Mouse (Mus musculus) myocyte (in vitro differentiated cells): Measurements from ENCODE around the gene Il2rb. TPM values are rescaled to one million over a fixed set of nuclear protein-coding genes. Genes with fewer than 3 reads are reported as not detected.

Source experiments
- H3K27me3 ChIP-seq: one replicate; pipeline ENCODE4 v1.6.1; 2011; ENCODE audit not compliant: control insufficient read depth, insufficient read depth, insufficient read length
- H3K36me3 ChIP-seq: one replicate; pipeline ENCODE4 v1.6.1; 2011; ENCODE audit not compliant: control insufficient read depth, insufficient read depth
- H3K4me2 ChIP-seq: one replicate; pipeline ENCODE4 v1.6.1; 2011; ENCODE audit warnings: low read depth, control low read depth
- H3K4me3 ChIP-seq: one replicate; pipeline ENCODE4 v1.5.1; 2011; ENCODE audit warnings: mild to moderate bottlenecking, control low read depth, moderate library complexity
- H3K79me2 ChIP-seq: one replicate; pipeline ENCODE4 v1.6.1; 2011; ENCODE audit not compliant: control insufficient read depth, insufficient read depth
- H3ac ChIP-seq: one replicate; pipeline ENCODE4 v1.6.1; 2011; ENCODE audit not compliant: control insufficient read depth, insufficient read length
- CEBPB ChIP-seq: IDR thresholded peaks from 2 replicates; pipeline ENCODE4 v1.6.1; 2011; ENCODE audit warnings: mild to moderate bottlenecking, moderate library complexity; ENCODE audit not compliant: poor library complexity, insufficient read depth, severe bottlenecking
- E2F4 ChIP-seq: IDR thresholded peaks from one replicate; pipeline ENCODE4 v1.6.1; 2011; ENCODE audit warnings: mild to moderate bottlenecking, control low read depth, moderate library complexity; ENCODE audit not compliant: insufficient read depth
- MAX ChIP-seq: IDR thresholded peaks from one replicate; pipeline ENCODE4 v1.6.1; 2011; ENCODE audit warnings: low read depth, mild to moderate bottlenecking, control low read depth
- MYOD1 ChIP-seq, 3 experiments: IDR thresholded peaks; one replicate each; pipeline ENCODE4 v1.6.1; 2011; ENCODE audit warnings: control low read depth in 2 of 3, low read depth in 2 of 3, mild to moderate bottlenecking in 2 of 3, moderate library complexity in 1 of 3; ENCODE audit not compliant: insufficient read length in 2 of 3, control insufficient read depth in 1 of 3
- MYOG ChIP-seq, 3 experiments: IDR thresholded peaks; one replicate each; pipeline ENCODE4 v1.6.1; 2011; ENCODE audit warnings: control low read depth in 2 of 3, low read depth in 2 of 3, mild to moderate bottlenecking in 2 of 3; ENCODE audit not compliant: insufficient read length in 2 of 3, control insufficient read depth in 1 of 3, insufficient read depth in 1 of 3
- POLR2A ChIP-seq: IDR thresholded peaks from one replicate; pipeline ENCODE4 v1.6.1; 2011; ENCODE audit warnings: low read depth, mild to moderate bottlenecking, control low read depth, moderate library complexity; ENCODE audit not compliant: insufficient read length
- POLR2AphosphoS2 ChIP-seq: IDR thresholded peaks from one replicate; pipeline ENCODE4 v1.6.1; 2011; ENCODE audit warnings: low read depth, control low read depth; ENCODE audit not compliant: insufficient read length
- REST ChIP-seq: IDR thresholded peaks from one replicate; pipeline ENCODE4 v1.6.1; 2011; ENCODE audit warnings: mild to moderate bottlenecking, control low read depth, moderate library complexity; ENCODE audit not compliant: insufficient read depth, insufficient read length
- SRF ChIP-seq: IDR thresholded peaks from one replicate; pipeline ENCODE4 v1.6.1; 2011; ENCODE audit warnings: low read depth; ENCODE audit not compliant: control insufficient read depth, insufficient read length
- TCF12 ChIP-seq: IDR thresholded peaks from one replicate; pipeline ENCODE4 v1.6.1; 2011; ENCODE audit warnings: mild to moderate bottlenecking, control low read depth; ENCODE audit not compliant: poor library complexity, insufficient read depth, severe bottlenecking
- TCF3 ChIP-seq: IDR thresholded peaks from one replicate; pipeline ENCODE4 v1.6.1; 2011; ENCODE audit warnings: low read depth, control low read depth; ENCODE audit not compliant: insufficient read length
- USF1 ChIP-seq: IDR thresholded peaks from one replicate; pipeline ENCODE4 v1.6.1; 2011; ENCODE audit warnings: low read depth, mild to moderate bottlenecking, control low read depth, moderate library complexity
- polyA plus RNA-seq: library from polyadenylated mRNA; unstranded; fragments of >200 nt; fragmentation: generic; extraction: Trizol; gene quantifications from one replicate; pipeline ENCODE4 v1.2.1, GENCODE M21; 2012; ENCODE audit warnings: missing spikeins

Gene Il2rb
- polyA plus RNA-seq, 1 experiment, result 0.67 TPM

DNA sequence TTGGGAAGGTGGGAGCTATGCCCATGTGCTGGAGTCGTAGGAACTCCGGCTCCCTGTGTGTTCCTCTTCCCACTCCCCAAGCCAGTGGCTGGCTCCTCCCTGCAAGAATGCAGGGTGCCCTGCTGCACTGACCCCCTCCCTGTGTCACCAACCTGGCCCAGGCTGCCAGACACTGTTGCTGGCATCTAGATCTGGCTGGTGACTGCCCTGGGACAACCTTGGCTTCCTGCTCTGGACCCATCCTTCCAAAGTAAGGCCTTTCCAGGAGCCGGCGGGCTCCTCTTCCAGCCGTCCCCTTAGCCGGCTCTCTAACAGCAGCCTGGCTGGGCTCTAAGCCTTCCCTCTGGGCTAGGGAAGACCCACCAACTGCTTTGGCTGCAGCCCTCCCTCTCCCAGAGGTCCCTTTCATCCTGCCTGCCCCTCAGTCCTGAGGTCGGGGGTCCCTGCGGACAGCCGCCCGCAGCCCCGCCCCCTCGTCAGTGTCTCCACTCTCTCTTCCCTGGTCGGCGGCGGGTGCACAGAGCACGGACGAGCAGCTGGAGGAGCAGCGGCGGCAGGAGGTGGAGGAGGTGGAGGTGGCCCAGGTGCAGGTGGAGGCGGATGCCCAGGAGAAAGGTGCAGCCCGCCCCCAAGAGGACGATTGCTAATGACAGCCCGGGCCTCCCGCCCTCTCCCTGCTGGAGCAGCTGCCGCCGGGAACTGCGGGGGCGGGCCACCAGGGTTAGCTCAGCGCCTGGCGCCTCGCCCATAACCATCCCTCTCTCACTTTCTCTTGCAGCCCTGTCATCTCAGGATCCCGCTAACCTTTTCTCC, 58.5 kb downstream of the Il2rb start:
- Histone ChIP-seq H3ac (no peak overlapping the region), H3K27me3 (no peaks in the 10 kb centered on the region), H3K79me2 (no peaks in the 10 kb centered on the region), H3K36me3 (peaks cover 5% of the 10 kb centered on the region), H3K4me3 (peak overlapping the region; percentile 9), H3K4me2 (peak overlapping the region; percentile 79)
- TF ChIP-seq E2F4 (no peak), POLR2AphosphoS2 (no peak), TCF12 (peak; percentile 54), CEBPB (0 out of 2 replicates have a peak, but pooled peaks have one; percentile 16), USF1 (no peak), MYOD1 (IDR thresholded peaks at IDR 0.05; ENCODE audit: control insufficient read depth in 1 of 3, insufficient read length in 2 of 3, low read depth in 2 of 3) (peak in 2 of 3 experiments; percentile 95 to 99), MYOG (IDR thresholded peaks at IDR 0.05; ENCODE audit: control insufficient read depth in 1 of 3, insufficient read depth in 1 of 3, insufficient read length in 2 of 3, low read depth in 2 of 3) (peak; percentile 74 to 96 (median 90)), REST (no peak), MAX (no peak), TCF3 (peak; percentile 70)

DNA sequence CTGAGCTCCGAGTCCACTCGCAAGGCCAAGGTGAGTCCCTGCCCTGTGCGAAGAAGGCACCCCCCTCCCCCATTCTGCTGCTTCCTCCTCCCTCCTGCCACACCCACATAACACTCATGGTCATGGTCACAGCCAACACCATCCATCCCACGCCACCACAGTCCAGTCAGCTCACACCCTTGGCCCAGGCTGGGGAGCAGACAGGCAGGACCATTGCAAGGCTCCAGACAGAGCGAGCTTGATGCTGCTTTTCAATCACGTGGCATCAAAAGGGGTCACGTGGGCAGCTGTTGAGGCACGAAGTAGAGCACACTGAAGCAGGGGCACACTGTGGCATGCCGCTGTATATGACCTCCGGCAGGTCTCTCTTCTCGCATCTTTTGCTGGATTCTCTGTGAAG, 59.4 kb downstream of the Il2rb start:
- Histone ChIP-seq H3K79me2 (no peaks in the 10 kb centered on the region), H3ac (no peak overlapping the region), H3K4me2 (no peak overlapping the region), H3K27me3 (no peaks in the 10 kb centered on the region), H3K4me3 (no peak overlapping the region), H3K36me3 (peaks cover 8% of the 10 kb centered on the region)
- TF ChIP-seq MYOD1 (IDR thresholded peaks at IDR 0.05; ENCODE audit: control insufficient read depth in 1 of 3, insufficient read length in 2 of 3, low read depth in 2 of 3), result no peak
- TF ChIP-seq USF1, result peak; percentile 26
- TF ChIP-seq MYOG (IDR thresholded peaks at IDR 0.05; ENCODE audit: control insufficient read depth in 1 of 3, insufficient read depth in 1 of 3, insufficient read length in 2 of 3, low read depth in 2 of 3), result no peak
- no peak for TF ChIP-seq POLR2AphosphoS2
- no peak for TF ChIP-seq MAX
- no peak for TF ChIP-seq SRF

DNA sequence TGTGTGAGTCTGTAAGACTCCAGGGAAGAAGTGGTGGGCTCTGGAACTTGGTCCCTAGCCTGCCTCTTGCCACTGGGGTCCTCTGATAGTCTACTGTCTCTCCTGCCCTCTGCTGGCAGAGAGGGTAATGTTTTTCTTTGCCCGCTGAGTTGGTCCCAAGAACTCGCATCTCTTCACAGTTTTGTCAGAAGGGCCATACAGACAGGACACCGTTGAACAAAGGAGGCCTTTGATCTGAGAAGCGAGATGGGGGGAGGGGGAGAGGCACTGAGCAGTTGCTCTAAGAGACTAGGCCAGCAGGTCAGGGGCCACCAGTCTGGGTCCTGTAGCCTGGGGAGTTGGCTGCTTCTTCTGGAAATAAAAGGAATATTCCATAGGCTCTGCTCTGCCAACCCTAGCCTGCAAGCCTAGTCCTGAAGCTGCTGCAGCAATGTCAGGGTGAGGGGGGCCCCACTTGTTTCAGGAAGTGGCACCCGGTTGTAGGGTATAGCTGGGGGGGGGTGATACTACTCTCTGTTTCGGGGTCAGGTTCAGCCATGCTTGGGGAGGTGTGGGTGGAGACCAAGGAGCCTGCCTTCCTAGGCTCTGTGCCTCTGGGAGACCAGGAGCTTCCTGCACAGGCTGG, 60.1 kb downstream of the Il2rb start:
- Histone ChIP-seq H3K36me3 (peaks cover 10% of the 10 kb centered on the region), H3K27me3 (no peaks in the 10 kb centered on the region), H3K4me3 (no peak overlapping the region), H3K79me2 (peaks cover 2% of the 10 kb centered on the region), H3K4me2 (no peak overlapping the region), H3ac (no peak overlapping the region)
- TF ChIP-seq MYOG (IDR thresholded peaks at IDR 0.05; ENCODE audit: control insufficient read depth in 1 of 3, insufficient read depth in 1 of 3, insufficient read length in 2 of 3, low read depth in 2 of 3) (no peak), E2F4 (no peak), TCF3 (no peak), USF1 (no peak), CEBPB (no peak), POLR2AphosphoS2 (no peak), REST (no peak)

DNA sequence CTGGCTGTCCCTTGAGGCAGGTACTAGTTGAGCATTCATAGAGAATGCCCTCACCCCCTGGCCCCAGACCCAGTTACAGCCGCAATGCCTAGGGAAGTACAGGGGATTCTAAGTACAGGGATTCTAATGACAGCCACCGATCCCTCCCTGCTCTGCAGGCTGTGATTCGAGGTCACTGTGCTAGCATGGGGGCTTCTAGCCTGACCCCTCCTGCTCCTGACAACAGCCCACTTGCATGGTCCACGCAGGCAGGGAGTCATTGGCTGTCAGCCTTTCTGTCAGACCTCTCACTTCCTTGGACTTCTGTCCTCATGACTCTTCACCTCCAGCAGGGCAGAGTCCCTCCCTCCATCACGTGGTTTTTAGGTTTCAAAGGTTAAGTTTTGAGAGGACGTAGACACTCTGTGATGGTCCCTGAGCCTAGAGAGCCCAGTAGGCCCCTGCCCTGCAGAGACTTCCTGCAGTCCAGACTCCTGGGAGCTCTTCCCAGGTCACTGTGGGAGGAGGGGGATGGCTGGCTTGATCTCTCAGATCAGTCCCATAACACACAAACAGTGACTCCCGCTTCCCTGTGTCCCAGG, 63.4 kb downstream of the Il2rb start:
- Histone ChIP-seq H3K4me2 (no peak overlapping the region), H3K36me3 (peaks cover 10% of the 10 kb centered on the region), H3K27me3 (no peaks in the 10 kb centered on the region), H3K4me3 (no peak overlapping the region), H3K79me2 (peaks cover 14% of the 10 kb centered on the region), H3ac (no peak overlapping the region)
- no peak for TF ChIP-seq MYOG (IDR thresholded peaks at IDR 0.05; ENCODE audit: control insufficient read depth in 1 of 3, insufficient read depth in 1 of 3, insufficient read length in 2 of 3, low read depth in 2 of 3)
- TF ChIP-seq TCF12, result no peak
- TF ChIP-seq POLR2AphosphoS2, result no peak
- no peak for TF ChIP-seq MYOD1 (IDR thresholded peaks at IDR 0.05; ENCODE audit: control insufficient read depth in 1 of 3, insufficient read length in 2 of 3, low read depth in 2 of 3)
- TF ChIP-seq USF1, result no peak
- no peak for TF ChIP-seq CEBPB
- no peak for TF ChIP-seq MAX
- no peak for TF ChIP-seq SRF
- no peak for TF ChIP-seq REST
- no peak for TF ChIP-seq TCF3
- TF ChIP-seq E2F4, result no peak
- no peak for TF ChIP-seq POLR2A
